Mouse (Mus musculus): Measurements from ENCODE around the gene Retreg3.

GRCm38 (mm10) chr11:101138536-101139181 lies 19.0 kb upstream of the Retreg3 start:
- TF ChIP-seq CTCF (IDR thresholded peaks at IDR 0.05; ENCODE audit: extremely low read depth, insufficient read depth, insufficient read length, insufficient replicate concordance) (no peak), POLR2A (IDR thresholded peaks at IDR 0.05; ENCODE audit: low read depth, low read length) (no peak)
